Mouse (Mus musculus): ENCODE data around the gene Smchd1.

Gene Smchd1

DNA sequence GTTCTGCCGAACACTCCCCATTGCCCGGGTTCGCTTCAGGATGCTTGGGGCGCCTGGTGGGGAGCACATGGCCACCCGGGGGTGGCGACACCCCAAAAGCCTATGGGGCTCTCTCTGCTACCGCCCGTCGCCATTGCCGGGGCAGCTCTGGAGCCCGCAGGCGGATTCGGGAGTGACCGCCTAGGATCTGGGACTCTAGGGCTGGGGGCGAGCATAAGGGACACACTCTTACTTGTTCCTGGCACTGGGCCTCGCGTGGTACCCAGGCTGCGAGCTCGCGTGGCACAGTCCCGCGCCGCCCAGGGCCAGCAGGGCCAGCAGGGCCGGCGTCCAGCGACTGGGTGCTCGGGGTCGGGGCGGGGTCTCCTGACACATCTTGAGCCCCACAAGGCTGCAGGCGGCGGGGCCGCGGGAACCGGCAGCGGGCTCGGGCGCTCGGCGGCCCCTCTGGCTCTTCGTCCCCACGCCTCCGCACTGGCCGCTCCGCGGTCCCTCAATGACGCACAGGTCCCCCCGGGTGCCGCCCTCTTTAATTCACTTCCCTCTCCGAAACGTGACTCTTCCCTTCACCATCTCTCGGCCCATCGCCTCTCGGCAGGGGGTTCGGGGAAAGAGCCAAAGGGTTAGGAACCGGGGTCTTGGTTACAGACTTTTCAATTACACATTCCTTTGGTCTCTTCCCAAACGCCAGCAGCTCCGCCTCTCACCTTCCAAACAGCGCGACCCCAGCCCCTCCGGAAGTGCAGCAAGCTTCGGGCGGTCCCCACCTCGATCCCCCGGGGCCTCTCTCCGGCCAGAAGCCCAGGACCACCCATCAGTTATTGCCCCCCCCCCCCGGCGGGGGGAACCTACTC is 164.4 kb downstream of the Smchd1 start:
- no peak for DNase-seq (ENCODE audit: low read depth, low spot score)

DNA sequence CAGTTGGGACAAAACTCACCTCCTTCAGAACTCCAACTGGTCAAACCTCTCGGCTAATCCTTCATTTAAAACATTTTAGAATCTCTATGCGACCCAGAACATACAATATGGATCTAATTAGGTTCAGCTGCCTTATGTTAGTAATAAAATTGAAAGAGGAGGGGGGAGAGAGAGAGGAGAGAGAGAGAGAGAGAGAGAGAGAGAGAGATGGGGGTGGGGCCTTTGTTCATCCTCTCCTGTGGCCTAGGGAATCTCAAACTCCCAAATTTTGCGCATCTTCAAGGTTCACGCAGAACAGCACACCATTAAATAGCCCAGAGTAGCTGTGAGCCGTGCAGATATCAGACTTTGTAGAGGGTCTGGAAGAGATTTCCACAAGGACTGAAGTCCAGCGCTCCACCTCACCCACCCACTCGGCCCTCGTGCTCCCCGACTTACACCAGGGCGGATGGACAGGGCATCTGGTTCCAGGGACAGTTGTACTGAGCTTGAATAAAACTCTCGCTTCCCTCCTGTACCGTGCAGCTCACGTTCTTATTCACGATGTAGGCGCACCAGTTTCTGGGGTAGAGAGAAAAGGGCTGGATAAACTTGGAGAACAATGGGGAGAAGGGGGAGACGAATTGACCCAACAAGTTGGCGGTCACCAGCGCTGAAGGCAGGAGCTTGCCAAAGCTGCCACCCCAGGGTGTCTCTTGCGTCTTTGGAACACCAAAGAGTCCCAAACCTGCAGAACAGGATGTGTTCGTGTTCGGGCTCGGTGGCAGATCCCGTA is 165.2 kb downstream of the Smchd1 start:
- DNase-seq (ENCODE audit: low read depth, low spot score), result no peak

DNA sequence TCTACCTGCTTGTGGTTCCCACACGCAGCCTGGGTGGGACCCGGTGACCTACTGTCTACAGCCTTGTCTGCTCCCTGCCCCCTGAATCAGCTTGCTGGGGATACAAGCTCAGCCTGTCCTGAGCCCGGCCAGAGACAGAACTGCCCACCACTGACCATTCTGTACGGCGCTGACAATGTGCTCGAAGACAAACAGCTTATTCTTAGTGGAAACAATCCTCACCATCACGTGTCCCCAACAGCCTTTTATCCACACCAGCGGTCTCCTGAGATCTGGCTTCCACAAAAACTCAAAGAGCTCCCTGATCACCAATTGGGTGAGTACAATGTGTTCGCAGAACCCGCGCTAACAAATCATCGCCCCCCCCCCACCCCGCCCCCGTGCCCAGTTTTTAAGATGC is 166.0 kb downstream of the Smchd1 start:
- DNase-seq (ENCODE audit: low read depth, low spot score), result no peak

DNA sequence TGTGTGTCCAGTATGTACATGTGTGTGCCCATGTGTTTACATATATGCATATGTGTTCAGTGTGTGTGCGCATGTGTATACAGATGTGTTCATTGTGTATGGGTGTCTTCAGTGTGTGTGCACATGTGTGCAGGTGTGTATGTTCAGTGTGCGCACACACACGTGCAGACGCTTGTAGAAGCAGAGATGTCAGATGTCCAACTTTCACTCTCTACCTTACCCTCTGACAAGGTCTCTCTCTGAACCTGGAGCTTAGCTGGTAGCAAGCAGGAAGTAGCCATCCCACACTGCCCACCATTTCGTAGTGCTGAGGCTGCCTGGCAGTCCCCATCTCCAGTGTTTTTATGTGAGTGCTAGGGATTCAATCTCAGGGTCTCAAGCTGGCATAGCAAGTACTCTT is 166.8 kb downstream of the Smchd1 start:
- DNase-seq (ENCODE audit: low read depth, low spot score), result no peak

DNA sequence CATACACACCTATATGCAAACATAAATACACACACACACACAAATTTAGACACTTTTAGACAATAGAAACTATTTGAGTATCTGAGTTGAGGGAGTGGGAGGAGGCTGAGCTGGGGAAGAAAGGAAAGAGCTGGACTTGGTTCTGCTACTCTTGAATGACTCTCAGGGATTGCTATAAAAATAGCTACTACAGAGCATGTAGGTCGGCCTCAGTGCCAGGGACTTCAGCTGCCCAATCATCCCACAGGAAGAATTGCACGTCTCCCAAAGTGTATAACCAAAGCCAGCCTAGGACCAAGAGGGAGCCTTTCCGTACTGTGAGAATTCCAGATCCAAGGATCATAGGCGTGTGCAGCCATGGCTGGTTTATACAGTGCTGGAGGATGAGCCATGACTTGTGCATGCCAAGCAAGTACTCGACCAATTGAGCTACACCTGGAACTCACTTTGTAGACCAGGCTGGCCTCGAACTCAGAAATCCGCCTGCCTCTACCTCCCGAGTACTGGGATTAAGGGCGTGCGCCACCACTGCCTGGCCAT is 167.8 kb downstream of the Smchd1 start:
- DNase-seq (ENCODE audit: low read depth, low spot score), result no peak

DNA sequence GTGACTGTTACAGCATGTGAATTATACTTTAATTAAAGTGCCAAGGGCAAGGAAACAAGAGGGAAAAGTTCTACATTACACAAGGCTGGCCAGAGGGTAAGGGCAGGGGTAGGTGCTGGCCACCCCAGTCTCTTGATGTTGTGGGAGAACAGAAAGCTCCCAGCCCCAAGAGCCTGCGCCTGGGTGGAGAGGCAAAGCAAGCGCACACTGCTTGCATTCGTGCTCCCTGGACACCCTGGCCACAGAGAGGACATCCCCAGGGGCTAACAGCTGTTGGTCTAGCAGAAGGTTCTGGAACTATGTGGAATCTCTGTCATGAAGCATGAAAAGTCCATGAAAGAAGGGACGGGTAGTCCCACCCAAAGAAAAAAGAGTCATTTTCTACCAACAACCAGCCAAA is 168.4 kb downstream of the Smchd1 start:
- no peak for DNase-seq (ENCODE audit: low read depth, low spot score)

DNA sequence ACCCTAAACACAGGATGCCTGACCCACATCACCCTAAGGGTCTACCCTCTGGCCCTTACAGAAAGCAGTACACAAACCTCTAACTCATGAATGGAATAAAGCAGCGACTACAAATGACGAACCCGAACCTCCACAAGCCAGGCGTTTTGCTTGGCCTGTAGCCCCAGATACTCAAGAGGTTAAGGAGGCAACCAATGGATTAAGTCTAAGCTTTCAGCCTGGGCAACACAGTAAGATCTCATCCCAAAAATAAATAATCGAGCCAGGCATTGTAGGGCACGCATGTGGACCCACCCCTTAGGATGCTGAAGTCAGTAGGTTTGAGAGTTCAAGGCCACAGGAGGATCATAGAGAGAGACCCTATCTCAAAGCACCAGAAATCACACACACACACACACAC is 169.1 kb downstream of the Smchd1 start:
- DNase-seq (ENCODE audit: low read depth, low spot score), result no peak

DNA sequence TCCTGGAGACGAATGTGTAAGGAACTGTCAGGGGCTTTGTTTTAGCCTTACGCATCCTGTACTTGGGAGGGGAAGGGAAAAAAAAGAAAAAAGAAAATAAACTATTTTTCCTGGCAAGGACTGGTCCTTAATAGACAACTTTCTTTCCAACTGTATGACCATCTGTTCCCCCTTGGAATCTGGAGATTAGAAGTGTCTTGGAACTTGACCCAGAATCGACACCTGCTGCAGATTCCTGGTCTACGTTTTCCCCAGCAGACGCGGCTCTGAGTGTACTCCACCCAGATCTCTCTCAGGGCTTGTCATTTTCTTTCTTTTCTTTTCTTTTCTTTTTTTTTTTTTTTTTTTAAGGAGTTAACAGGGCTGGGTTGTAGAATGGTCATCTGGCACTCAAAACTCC is 171.7 kb downstream of the Smchd1 start:
- no peak for DNase-seq (ENCODE audit: low read depth, low spot score)

DNA sequence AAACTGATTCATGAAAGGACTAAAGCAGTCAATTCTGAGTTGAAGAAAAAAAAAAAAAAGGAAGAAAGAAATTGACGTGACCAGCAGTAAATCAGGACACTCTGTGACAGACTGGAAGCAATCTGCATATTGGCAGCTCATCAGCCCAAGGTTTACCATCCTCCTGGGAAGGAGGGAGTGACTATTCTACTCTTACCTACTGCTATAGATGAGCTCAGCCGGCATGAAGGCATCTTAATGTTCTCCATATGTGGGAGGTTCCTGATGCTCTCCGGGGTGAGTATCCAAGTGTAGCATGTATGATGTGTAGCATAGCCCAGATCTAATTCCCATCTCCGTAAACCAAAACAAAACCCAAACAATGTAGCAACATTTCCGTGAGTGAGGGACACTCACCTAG is 173.7 kb downstream of the Smchd1 start:
- DNase-seq (ENCODE audit: low read depth, low spot score), result no peak

DNA sequence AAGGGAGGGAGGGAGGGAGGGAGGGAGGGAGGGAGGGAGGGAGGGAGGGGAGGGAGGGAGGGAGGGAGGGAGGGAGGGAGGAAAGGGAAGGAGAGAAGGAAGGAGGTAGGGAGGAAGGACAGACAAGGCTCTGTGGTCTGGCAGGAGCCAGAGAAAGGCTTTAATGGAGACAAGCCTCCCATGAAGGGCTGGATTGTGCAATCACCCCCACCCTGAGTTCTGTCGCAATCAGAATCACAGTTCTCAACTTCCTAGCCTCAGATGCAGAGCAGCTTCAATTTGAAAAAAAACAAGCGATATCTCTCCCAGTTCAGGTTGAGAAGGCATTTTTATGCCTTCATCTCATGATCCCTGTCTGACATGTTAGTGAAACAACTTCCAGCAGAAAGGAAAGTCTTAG is 174.8 kb downstream of the Smchd1 start:
- DNase-seq (ENCODE audit: low read depth, low spot score), result peak; percentile 85

DNA sequence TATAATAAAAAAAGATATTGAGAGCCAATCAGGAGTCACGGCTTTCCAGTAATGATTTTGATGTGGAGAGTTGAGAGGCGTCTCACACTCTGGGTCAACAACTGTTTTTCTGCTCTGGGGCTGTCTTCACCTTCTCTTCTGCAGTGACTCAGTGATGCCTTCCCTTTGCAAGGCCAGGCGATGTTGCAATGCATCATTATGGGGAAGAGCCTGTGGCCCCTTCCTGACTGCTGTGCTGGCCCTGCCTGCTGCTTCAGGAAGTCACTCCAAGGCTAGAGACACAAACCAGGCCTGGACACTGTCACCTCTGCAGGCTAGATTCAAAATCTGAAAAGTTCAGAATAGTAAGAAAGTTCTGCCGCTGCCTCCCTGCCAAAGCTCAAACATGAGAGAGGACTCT is 175.3 kb downstream of the Smchd1 start:
- peak; percentile 77 for DNase-seq (ENCODE audit: low read depth, low spot score)

DNA sequence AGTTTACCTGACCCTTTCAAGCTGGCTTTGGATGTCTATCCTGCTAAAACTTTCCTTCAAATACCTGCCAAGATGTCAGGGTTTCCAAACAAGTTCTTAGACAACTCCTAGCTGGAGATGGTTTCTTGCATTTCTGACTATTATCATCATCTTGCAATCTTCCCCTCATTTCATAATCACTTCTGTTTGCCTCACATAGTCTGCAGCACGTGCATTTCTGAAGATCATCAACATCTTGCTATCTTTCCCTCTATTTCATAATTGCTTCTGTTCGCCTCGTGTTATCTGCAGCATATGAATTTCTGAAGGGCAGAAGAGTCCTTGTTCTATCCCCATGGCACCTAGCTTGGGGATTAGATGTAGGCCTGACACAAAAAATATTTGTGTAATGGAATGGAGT is 180.6 kb downstream of the Smchd1 start:
- no peak for DNase-seq (ENCODE audit: low read depth, low spot score)

Measured in 3T3-L1 (cell line).